Mouse (Mus musculus): ENCODE data around the gene Anapc11.
A peak's percentile ranks its signal among the peaks of the same experiment; 100 is the strongest.

The Anapc11 gene

DNA sequence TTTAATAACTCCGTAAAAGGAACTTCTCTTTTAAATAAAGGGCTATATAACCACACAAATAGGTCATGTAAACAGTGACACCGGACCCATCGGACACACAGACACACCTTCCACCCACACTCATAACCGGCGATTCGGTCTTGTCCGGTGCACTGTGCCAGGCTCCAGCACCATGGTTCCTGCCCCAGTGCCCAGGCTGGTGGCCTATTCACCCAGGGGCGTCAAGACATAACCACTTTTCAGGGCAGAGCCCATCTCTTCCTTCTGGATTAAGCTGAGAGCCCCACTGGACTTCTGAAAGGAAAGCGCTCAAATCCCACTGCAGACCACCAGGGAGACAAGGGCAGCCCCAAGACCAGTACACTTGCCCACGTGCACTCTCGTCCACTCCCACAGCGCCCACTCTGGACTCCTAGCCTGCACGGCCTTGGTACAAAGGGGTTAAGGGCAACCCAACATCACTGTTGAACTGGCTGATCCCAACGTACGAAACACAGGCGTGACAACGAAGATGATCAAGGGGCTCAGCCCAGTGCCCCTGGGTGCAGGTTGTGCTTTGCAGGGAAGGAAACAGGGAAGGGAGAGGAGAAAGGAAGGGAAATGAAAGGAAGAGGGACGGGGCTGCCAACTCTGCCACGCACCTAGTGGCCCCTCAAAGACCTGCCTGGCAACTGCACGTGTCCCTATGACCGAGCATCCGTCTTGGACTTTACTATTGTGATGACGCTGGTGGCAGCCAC, 30.6 kb downstream of the Anapc11 start:
- no peak for DNase-seq

DNA sequence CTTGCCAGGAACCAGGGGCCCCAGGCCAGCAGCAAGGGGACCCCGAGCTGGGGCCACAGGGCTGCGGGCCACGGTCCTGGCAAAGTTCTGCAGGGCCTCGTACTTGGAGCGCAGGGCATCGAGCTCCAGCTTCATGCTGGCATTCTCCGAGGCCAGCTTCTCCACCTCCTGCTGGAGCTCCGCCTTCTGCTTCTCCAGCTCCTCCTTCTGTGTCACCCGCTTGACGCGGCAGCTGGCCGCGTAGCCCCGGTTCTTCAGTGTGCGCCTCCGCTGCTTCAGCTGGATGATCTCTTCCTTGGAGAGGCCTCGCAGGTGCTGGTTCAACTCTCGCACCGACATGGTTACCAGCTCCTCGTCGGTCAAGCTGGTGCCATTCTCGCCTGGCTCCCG, 31.1 kb downstream of the Anapc11 start:
- no peak for DNase-seq

DNA sequence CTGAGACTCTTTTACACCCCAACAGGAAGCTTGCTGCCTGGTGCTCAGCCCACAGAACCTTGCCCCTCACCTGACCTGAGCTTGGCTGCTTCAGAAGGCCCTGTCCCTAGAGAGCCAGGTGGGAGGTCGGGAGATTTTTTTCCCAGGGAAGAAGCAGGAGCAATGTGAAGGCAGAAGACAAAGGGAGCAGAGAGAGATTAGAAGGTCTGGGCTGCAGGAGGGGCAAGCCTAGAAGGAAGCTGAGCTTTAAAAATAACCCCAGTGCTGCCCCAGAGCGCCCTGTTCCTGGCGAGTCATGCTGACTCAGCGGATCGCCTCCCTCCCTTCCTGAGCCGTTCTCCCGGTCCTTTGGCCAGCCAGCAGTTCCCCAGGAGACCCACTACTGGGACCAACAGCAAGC, 31.7 kb downstream of the Anapc11 start:
- DNase-seq = no peak

DNA sequence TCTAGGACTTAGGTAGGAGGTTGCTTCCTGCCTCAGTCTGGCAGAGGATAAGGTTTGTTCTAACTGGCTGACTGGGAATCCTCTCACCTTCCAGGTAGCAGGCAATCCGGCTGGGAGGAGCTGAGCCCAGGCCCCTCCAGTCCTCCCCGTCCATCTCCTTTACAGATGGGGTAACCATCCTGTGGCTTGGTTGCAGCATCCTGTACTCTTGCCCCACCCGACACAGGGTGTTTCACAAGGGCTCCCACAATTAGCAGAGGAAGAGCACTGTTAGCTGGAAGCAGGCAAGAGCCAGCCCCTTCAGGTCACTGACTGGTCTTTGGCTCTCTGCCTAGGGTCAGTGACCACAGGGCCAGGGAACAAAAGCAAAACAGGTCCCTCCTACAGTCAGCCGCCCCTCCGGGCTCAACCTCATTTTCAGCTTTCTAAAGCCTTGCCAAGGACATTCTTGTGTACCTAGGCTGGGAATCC, 32.2 kb downstream of the Anapc11 start:
- no peak for DNase-seq

DNA sequence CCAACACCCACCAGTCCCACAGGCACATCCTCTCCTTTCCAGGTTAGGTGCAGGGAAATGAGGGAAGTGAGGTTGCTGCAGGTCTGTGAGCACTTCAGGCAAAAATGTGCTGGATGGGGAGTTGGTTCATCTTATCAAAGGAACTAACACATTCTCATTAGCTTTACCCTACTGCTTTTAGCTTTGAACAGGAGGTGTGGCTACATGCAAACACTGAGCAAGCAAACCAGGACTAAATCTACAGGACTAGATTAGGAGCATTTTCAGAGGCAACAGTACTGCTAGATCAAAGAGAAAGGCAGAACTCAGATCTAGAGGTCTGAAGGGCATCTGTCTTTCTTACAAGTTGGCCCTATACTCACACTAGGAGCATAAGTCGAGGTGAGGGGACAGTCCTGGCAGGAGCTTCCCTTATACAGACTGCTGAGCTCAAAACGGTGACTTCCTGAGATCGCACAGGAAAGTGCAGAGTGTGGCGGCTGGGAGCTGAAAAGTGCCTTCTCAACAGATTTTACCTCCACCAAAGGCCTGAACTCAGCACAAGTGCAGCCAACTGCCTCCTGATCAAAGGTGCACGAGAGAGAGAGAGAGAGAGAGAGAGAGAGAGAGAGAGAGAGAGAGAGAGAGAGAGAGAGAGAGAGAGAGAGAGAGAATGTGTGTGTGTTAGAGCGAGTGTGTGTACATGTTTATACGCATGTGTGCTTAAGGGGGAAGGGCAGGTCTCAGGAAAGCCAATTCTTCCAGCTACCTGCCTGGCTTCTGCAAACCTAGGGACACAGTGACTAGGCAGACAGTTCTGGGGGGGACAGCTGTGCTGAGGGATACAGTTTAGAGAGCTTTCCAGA, 32.9 kb downstream of the Anapc11 start:
- DNase-seq = no peak

DNA sequence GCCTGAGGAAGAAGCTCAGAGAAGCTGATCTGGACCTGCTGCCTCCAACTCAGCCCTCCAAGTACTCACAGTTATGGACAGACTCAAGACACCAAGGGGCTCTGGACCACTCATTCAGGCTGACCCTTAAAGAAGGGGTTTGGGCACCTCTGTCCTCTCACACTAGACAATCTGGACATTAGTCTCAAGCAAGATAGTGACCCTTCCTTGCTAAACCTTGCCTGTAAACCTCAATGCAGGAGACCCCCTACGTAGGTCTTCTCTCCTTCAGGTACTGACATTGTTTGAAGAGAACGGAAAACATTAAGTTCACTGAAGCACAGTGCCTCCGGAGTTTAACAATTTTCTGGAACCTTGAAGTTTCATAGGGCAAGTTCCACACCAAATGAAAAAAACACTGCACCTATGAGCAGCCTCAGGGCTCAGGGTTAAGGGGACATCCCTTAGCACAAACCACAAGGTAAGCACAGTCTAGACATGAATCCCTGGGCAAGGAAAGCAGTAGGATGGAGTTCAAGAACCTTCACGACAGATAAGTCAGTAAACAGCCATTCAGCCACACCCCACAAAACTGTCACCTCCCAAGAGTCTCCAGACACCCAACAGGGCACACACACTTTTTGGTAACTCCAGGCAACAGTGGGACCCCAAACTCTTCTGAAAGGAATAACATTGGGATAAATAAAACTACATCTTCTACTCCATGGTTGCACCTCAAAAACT, 33.7 kb downstream of the Anapc11 start:
- no peak for DNase-seq

DNA sequence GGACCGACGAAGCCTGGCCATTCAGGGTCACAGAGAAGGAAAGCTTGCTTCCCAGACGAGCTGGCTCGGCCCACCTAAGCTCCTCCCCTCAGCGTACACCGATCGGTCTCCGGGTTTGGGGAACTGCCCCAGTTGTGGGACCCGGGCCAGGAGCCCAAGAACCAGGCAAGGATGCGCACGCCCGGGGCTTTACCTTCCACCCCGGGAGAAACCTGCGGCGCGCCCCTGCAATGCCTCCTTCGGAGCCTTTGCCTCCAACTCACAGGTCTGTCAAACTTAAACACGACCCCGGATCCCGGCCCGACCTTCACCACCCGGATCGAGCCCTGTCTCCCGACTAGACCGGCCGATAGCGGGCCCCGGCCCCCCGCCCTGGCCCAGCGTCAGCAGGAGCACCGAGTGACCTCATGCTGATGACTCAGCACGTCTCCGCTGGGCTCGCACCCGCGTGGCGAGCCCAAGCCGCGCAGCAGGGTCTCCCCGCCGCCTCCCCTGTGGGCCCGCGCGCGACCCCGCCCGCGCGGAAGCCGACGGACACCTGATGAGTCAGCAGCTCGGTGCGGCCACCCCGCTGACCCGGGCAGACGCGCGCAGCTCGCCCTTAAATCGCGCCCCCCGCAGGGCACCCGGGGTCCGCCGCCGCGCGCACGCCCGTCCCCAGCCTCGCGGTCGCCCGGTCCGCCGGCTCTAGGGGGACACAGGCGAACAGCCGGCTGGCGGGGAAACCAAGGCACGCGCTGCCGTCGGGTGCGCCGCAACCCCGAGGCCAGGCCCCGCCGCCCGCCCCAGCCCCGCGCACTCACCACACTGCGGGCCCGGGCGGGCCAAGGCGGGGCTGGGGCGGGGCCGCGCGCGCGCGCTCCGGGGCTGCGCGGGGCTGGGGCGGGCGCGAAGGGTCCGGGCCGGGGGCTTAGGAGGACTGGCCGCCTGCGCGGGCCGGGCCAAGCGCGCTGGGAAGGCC, 34.6 kb downstream of the Anapc11 start:
- DNase-seq = peak; percentile 63 to 69

DNA sequence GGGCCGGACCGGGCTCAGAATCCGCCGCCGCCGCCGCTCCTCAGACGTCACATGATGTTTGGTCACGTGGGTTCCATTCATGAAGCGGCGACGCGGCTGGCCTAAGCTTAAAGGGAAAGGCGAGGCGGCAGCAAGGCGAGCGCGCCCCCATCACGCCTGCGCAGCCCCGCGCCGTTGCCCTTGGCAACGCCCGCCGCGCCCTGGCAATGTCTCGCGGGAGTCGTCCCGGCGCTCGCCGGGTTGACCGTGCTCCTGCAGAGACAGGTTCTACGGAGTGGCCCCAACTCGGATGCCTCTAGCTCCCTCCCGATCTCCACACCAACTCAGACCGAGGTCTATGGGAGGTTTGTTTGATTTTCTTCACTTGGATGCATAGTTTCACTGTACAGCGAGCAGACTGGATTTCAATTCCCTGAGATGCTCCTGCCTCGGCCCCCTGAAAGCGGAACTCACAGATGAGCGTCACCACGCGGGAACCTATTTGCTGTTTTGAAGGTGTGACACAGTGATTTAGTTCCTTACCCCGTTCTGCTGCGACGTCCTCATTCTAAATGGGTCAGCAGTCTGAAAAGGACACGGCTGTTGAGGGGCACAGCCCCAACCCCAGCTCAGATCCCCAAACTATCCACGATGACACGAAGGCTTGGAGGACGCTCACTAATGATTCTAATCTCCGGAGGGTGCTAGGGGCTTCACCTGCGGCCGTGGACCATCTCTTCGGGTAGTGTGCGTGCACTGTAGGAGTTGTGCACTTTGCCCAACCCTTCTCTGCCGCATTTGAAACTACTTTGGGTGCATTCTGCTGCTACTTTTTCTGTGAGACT, 35.5 kb downstream of the Anapc11 start, which contains the start of gene Mafg:
TSS of gene Mafg (minus strand) at position 81 of the 824 bp plus-strand sequence.
- DNase-seq = peak; percentile 95

DNA sequence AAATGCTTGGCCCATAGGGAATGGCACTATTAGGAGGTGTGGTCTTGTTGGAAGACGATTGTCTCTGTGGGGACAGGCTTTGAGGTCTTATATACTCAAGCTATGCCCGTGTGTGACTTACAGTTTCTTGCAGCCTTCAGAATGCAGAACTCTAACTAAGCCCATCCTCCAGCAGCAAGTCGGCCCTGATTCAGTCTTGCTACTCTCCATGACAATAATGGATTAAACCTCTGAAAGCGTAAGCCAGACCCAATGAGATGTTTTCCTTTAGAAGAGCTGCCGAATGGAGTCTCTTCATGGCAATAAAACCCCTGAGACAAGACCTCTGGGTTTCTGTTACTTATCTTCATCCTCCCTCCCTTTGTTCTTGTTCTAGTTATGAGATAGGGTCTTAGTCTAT, 36.6 kb downstream of the Anapc11 start:
- DNase-seq = no peak

DNA sequence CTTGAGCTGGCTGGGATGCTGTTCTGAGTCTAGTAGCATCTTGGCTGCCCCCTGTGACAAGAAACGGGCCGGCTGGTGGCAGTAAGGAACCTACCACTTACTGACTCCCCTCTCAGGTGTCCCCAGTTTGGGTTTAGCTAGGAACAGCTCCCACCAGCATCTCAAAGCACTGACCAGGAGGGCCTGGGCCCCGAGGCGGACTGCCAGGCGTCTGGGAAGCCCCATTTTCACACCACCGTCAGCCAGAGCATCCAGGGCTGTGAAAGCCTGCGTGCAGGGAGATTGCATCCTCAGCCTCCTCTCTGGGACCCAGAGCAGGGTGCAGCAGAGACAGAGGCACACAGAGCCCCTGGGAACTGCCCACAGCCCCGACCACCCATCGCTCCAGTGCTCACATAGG, 43.0 kb downstream of the Anapc11 start:
- no peak for DNase-seq

DNA sequence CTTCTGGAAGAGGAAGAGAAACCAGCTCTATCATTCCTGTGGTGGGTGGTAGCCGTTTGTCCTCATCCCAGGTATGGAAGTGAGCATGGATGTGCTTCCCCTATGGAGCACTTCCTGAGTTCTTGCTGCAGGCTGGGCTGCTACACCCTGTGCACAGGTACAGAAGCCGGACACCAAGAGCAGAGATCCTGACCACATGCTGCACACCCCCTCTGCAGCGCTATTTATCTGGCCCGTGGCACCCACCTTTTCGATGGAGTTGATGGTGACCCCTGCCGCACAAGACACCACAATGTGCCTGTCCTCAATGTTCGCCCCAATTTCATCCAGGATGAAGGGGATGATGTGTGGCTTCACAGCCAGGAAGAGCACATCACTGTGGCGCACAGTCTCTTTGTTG, 43.6 kb downstream of the Anapc11 start:
- DNase-seq = no peak

DNA sequence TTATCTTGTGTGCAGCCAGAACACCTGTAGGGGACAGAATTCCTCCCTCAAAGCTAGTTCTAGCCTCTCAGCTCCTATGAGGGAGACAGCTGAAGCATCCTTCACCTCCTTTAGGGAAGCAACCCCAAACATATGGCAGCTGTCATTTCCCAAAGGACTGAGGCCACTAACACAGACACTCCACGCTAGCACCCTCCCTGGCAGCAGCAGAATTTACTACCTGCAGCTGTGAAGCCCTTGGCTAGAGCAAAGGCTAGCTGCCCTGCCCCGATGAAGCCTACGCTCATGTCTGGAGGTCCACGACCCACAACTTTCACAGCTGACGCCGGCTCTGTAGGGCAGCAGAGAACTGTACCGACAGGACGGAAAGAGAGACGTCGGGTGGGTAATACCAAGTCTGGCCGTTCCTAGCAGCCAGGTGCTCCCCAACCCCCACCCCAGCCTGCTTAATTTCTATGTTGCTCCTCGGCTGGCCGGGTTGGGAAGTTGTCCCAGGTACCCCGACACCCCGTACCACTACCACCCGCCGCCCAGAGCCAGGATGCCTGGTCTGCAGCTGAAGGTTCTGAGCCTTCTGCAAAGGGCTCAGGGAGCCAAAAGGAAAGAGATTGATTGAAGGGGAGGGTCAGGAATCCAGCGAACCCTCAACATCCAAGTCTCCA, 44.8 kb downstream of the Anapc11 start:
- DNase-seq = peak; percentile 44 to 45

DNA sequence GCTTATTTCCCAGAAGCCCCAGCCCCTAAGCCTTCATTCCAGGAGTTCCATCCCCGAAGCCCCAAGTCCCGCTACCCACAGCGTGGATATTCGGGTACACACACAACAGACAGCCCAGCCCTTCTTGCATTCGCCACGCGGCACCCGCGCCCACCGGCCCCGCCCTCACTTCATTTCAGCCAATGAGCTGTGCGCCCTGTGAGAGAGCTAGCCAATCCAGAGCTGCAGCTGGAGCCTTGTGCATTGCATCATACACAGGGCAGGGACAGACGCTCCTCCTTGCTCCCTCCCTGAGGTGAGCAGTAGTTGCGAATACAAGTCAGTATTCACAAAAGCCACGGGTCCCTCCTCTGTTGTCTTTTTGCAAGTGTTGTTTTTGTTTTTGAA, 45.4 kb downstream of the Anapc11 start, which contains the start of gene Pycr1:
TSS of gene Pycr1 (minus strand) at position 169 of the 387 bp plus-strand sequence.
- DNase-seq = peak; percentile 95

DNA sequence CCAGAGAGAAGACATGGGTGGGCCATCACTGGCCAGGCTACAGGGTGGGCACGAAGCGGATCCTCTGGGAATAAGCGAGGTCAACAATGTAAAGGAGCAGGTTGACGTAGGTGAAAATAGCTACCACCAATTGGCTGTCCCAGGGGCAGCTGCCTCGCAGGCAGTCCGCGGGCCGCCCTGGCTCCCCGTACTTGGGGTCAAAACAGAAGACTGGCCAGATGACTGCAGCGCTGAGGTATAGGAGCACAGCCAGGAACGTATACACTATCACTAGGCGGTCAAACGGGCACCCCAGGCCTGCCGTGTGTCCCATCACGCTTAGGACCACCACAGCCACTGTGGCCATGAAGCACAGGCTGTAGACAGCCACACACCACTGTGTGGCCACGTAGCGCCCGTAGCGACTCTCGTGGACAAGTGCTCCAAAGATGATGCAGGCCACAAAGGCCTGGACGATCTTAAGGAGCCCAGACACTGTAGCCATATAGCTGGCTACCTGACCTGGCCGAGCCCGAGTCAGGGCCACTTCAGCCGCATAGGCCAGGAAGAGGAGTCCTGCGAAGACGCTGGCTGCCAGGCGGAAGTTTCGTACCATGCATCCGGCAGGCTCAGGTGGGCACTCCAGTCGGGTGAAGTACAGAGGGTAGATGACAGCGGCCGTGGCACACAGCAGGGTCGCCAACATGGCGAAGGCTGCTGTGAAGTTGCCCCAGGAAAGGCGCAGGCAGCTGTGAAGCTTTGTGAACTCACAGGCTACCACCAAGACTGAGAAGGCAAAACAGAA, 49.0 kb downstream of the Anapc11 start:
- DNase-seq = no peak

DNA sequence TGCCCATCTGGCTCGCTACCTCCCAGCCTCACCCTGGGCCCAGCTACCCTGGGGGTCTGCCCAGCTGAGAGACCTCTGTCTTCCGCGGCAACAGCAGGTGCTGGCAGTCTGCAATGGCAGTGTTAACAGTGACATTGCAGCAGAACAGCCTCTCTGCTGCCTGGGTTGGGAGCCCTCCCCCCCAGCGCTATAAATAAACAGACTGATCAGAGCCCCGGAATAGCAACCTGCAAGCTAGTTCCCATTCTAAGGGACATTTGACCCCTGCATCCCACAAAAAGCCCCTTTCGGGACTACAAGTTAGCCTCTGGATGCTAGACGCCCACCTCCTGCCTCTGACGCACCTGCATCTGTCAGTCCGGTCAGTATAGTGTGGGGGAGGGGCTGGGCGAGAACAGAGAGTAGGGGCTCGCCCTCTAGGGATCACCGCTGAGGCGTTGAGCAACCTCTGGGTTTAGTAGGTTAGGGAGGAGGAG, 49.8 kb downstream of the Anapc11 start, which contains the start of gene Myadml2:
TSS of gene Myadml2 (minus strand) at position 158 of the 476 bp plus-strand sequence.
- DNase-seq = peak; percentile 57 to 64

DNA sequence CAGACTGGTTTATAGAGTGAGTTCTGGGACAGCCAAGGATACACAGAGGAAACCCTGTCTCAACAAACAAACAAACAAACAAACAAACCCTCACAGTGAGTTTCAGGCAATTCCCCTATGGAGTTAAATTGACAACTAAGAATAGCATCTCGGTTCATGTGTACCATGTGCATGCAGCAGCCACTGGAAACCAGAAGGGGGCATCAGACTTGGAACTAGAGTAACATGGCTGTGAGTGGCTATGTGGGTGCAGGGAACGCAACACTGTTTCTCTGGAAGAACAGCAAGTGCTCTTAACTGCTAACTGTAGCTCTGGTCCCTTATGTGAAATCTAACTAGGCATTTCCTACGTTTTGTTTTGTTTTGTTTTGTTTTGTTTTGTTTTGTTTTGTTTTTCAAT, 53.7 kb downstream of the Anapc11 start:
- DNase-seq = no peak

DNA sequence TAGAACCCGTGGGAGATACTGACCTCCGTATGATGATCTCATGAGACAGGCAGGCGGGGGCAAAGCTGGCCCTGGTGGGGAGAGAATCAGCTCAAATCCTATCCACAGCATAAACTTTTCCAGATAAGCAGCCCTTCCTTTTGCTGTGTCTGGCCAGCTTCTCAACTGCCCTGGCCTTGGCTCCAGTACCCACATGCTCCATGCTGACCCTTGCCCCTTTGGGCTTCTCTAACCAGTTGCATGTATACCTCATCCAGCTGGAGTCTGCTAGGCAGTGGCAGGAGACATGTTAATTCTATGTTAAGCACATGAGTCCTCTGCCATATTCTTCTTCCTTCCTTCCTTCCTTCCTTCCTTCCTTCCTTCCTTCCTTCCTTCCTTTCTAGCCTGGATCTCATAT, 56.5 kb downstream of the Anapc11 start:
- no peak for DNase-seq

DNA sequence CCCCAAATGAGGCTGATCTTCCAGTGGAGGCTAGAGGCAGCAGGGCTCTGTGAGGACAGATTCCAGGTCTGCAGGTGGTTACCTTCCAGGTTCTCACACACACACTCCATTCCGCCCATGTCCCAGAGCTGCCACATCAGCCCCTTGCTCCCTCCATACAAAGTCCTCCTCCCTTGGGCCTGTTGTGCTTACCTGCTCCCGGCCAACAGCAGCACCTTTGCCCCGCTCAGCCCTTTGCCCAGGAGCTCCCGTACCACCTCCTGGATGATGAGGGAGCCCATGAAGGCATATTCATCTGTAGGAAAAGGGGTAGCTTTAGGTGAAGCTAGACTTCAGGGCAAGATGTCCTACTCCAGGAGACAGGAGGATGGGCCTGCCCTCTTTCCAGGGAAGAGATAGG, 59.1 kb downstream of the Anapc11 start:
- DNase-seq = no peak
